Mouse (Mus musculus) bone marrow macrophage, adult 2 months (primary cell): ENCODE measurements around the gene Stat3.

Source experiments
- CTCF ChIP-seq: IDR thresholded peaks from 2 replicates; pipeline ENCODE4 v1.5.1; 2012; ENCODE audit warnings: low read depth, mild to moderate bottlenecking, low read length, moderate library complexity
- POLR2A ChIP-seq: IDR thresholded peaks from 2 replicates; pipeline ENCODE4 v1.6.1; 2012; ENCODE audit warnings: mild to moderate bottlenecking, low read depth, low read length, borderline replicate concordance

DNA sequence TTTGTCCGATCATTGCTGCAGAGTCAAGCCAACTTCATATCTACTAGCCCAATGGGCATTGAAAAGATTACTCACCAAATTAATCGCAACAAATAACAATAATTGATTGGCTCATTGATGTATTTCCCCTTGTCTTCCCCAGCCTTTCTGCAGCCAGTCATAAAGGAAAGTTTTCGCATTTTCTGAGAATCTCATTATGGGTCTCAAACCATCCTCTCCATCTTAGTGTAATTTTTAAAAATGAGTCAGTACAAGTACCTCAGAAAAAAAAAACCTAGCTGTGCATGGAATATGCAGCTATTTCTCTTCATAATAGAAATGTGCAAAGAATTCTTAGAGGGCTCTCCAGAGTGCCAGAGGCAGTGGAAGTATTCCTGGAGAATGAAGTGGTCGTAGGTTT lies 95.2 kb downstream of the Stat3 start:
- TF ChIP-seq CTCF (no peak), POLR2A (no peak)
